Comparison of ENCODE assay signal across 8 mouse cellular contexts in the genomic region with DNA sequence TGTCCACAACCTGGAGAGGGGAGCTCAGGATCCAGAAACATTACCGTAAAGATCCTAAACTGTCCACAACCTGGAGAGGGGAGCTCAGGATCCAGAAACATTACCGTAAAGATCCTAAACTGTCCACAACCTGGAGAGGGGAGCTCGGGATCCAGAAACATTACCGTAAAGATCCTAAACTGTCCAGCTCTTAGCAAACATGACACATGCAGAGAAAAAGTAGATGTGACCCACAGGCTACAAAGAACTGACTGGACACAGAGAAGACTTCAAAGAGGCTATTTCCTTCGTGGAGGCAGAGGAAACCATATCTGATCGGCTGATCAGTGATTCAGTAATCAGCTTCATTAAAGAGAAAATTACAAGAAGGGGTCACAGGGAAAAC. TPM values are rescaled to one million over a fixed set of nuclear protein-coding genes. Genes with fewer than 3 reads are reported as not detected.
DNase-seq lines count a peak whose midpoint lies in the region; ATAC-seq and TF ChIP-seq lines count a peak whose summit lies in the region.
"Not testable (repeated sequence)": the region's sequence is repeated elsewhere in the genome, so short reads cannot be mapped to it uniquely, and the experiment has no call there.

No protein-coding gene starts in this region.

- dilution Hi-C loops in CH12.LX (cut with MboI; ENCODE audit: extremely low pct_ligation_motif_present, extremely low pct_unique_long_range_greater_than_20kb, low sequenced_read_pairs) = not testable (repeated sequence)

- H3K9me3 ChIP-seq in CH12.LX (replicated peaks; ENCODE audit: low read length); liver, embryonic 11.5 days (ENCODE audit: control insufficient read depth, low read length); liver, embryonic 13.5 days (replicated peaks); liver, embryonic 15.5 days (replicated peaks); megakaryocyte, embryonic 14.5 days; midbrain, embryonic 11.5 days (ENCODE audit: control insufficient read depth, low read length): not testable (repeated sequence)

- ATAC-seq in liver, embryonic 11.5 days (replicated peaks; ENCODE audit: low FRiP score); liver, embryonic 13.5 days (ENCODE audit: low read depth); liver, embryonic 15.5 days (ENCODE audit: insufficient read depth); midbrain, embryonic 11.5 days (ENCODE audit: low FRiP score): not testable (repeated sequence)

- H3K27me3 ChIP-seq in CH12.LX (replicated peaks); liver, embryonic 11.5 days (replicated peaks; ENCODE audit: control insufficient read depth, insufficient read depth, low read length); liver, embryonic 13.5 days; liver, embryonic 15.5 days; megakaryocyte, embryonic 14.5 days (replicated peaks); midbrain, embryonic 11.5 days (ENCODE audit: control insufficient read depth, insufficient read depth, low read length): not testable (repeated sequence)

- not testable (repeated sequence) for H3K4me3 ChIP-seq in CH12.LX (replicated peaks in 1 of 3; ENCODE audit: low read depth in 2 of 3, low read length in 2 of 3, poor library complexity in 1 of 3); liver, embryonic 11.5 days (ENCODE audit: low read depth, low read length); liver, embryonic 15.5 days (replicated peaks); midbrain, embryonic 11.5 days (ENCODE audit: low read depth, low read length)
- H3K4me3 ChIP-seq in liver, embryonic 13.5 days (replicated peaks) = peak overlapping the region; percentile 2; the same call in 1 of the 2 replicates
- H3K4me3 ChIP-seq in megakaryocyte, embryonic 14.5 days (replicated peaks) = peak overlapping the region; percentile 80

- TF ChIP-seq CTCF in CH12.LX (conservative IDR thresholded peaks at IDR 0.05 in 1 of 2, IDR thresholded peaks at IDR 0.05 in 1 of 2; ENCODE audit: low read depth in 2 of 2, low read length in 2 of 2) = not testable (repeated sequence)

- DNase-seq in 3134 (ENCODE audit: extremely low read depth, insufficient read length, low spot score) = peak; percentile 31
- not testable (repeated sequence) for DNase-seq in CH12.LX (ENCODE audit: extremely low read depth); liver, embryonic 13.5 days
- peak; percentile 25 for DNase-seq in R1 (ENCODE audit: low read depth, low spot score)
- peak; percentile 25 for DNase-seq in liver, embryonic 11.5 days (ENCODE audit: low spot score)
- peak; percentile 62 for DNase-seq in midbrain, embryonic 11.5 days (ENCODE audit: low spot score, missing footprints)

- H3K4me2 ChIP-seq in CH12.LX (ENCODE audit: insufficient read depth, low read depth, poor library complexity, severe bottlenecking); midbrain, embryonic 11.5 days: not testable (repeated sequence)
- peak overlapping the region; percentile 48 for H3K4me2 ChIP-seq in liver, embryonic 11.5 days
- H3K4me2 ChIP-seq in liver, embryonic 13.5 days = peak overlapping the region; percentile 28
- peak overlapping the region; percentile 0; the same call in 1 of the 2 replicates for H3K4me2 ChIP-seq in liver, embryonic 15.5 days

- H3K4me1 ChIP-seq in CH12.LX (ENCODE audit: control insufficient read depth in 1 of 2, insufficient read depth in 2 of 2); midbrain, embryonic 11.5 days (ENCODE audit: control insufficient read depth, insufficient read depth, low read length): not testable (repeated sequence)
- H3K4me1 ChIP-seq in liver, embryonic 11.5 days (replicated peaks; ENCODE audit: control insufficient read depth, insufficient read depth, low read length) = peaks cover 15% of the 10 kb centered on the region
- peaks cover 52% of the 10 kb centered on the region for H3K4me1 ChIP-seq in liver, embryonic 13.5 days (replicated peaks)
- H3K4me1 ChIP-seq in liver, embryonic 15.5 days (replicated peaks) = peaks cover 26% of the 10 kb centered on the region
- H3K4me1 ChIP-seq in megakaryocyte, embryonic 14.5 days = peaks cover 96% of the 10 kb centered on the region

- not testable (repeated sequence) for H3K27ac ChIP-seq in CH12.LX (ENCODE audit: insufficient read depth, low read depth); liver, embryonic 11.5 days (ENCODE audit: low read depth, low read length); liver, embryonic 13.5 days; liver, embryonic 15.5 days (replicated peaks); midbrain, embryonic 11.5 days (ENCODE audit: low read depth, low read length)

- TF ChIP-seq POLR2A in CH12.LX (IDR thresholded peaks at IDR 0.05; ENCODE audit: low read depth, low read length) = not testable (repeated sequence)

- 23% methylated on average over 5 of the region's 6 CpGs for WGBS in liver, embryonic 11.5 days
- WGBS in liver, embryonic 13.5 days (ENCODE audit: insufficient replicate concordance) = 15% methylated on average over 6 of the region's 6 CpGs
- whole genome bisulfite sequencing in liver, embryonic 15.5 days (ENCODE audit: insufficient replicate concordance) = 20% methylated on average over 5 of the region's 6 CpGs
- whole genome bisulfite sequencing in midbrain, embryonic 11.5 days = 44% methylated on average over 5 of the region's 6 CpGs

- not testable (repeated sequence) for H3K9ac ChIP-seq in CH12.LX (ENCODE audit: insufficient read depth, low read depth); liver, embryonic 11.5 days (ENCODE audit: low read depth, low read length); liver, embryonic 15.5 days; midbrain, embryonic 11.5 days (ENCODE audit: low read length)
- 0 out of 2 replicates have a peak overlapping the region, but pooled peaks have one; percentile 26 for H3K9ac ChIP-seq in liver, embryonic 13.5 days

- TF ChIP-seq RAD21 in CH12.LX (IDR thresholded peaks at IDR 0.05; ENCODE audit: low read depth, low read length) = not testable (repeated sequence)

- not testable (repeated sequence) for H3K36me3 ChIP-seq in CH12.LX (replicated peaks in 1 of 2; ENCODE audit: control insufficient read depth in 1 of 2, insufficient read depth in 1 of 2, low read length in 1 of 2); liver, embryonic 11.5 days (ENCODE audit: control insufficient read depth, insufficient read depth, low read length); midbrain, embryonic 11.5 days (ENCODE audit: control insufficient read depth, insufficient read depth, low read length)
- H3K36me3 ChIP-seq in liver, embryonic 13.5 days = peaks cover 19% of the 10 kb centered on the region
- H3K36me3 ChIP-seq in liver, embryonic 15.5 days (replicated peaks) = peaks cover 29% of the 10 kb centered on the region; the same call in 1 of the 2 replicates
- peaks cover 87% of the 10 kb centered on the region for H3K36me3 ChIP-seq in megakaryocyte, embryonic 14.5 days (replicated peaks; ENCODE audit: low read length)

- in situ Hi-C loops in CH12.LX (cut with MboI; ENCODE audit: low pct_ligation_motif_present, low pct_unique_long_range_greater_than_20kb, low sequenced_read_pairs) = not testable (repeated sequence)

- not testable (repeated sequence) for H3K79me2 ChIP-seq in CH12.LX (replicated peaks; ENCODE audit: control insufficient read depth, extremely low read depth, insufficient read depth, poor library complexity, severe bottlenecking)

- TF ChIP-seq EP300 in CH12.LX (IDR thresholded peaks at IDR 0.05; ENCODE audit: low read length) = not testable (repeated sequence)

TF ChIP-seq in CH12.LX, 34 proteins besides CTCF, POLR2A, EP300 and RAD21:
- TF ChIP-seq MXI1 (IDR thresholded peaks at IDR 0.05; ENCODE audit: low read depth, low read length) = peak; percentile 61; the same call in 1 of the 2 replicates

RNA-seq across cellular contexts. Expression of gene Prkar2b, which starts 51.1 kb away (rescaled TPM):
- total RNA-seq in CH12.LX (2012; rRNA removed) (2.4 and 2.5 TPM in 2 replicates), CH12.LX (2014; rRNA removed) (6.1 and 6.3 TPM in 2 replicates)
- 2.9 and 4.9 TPM in 2 replicates for polyA plus RNA-seq in CH12.LX (2012; ENCODE audit: insufficient read length, low read depth)
- 103 and 123 TPM in 2 replicates for polyA plus RNA-seq in liver, embryonic 11.5 days (2014; fragmentation: Nextera tagmentation; extraction: Ambion mirVana)
- 79.3 and 94.6 TPM in 2 replicates for polyA plus RNA-seq in liver, embryonic 13.5 days (2015; fragmentation: Nextera tagmentation; extraction: Ambion mirVana)
- 66.8 and 70.4 TPM in 2 replicates for polyA plus RNA-seq in liver, embryonic 15.5 days (2015; fragmentation: Nextera tagmentation; extraction: Ambion mirVana)
- polyA plus RNA-seq in megakaryocyte, embryonic 14.5 days (2012; ENCODE audit: insufficient read depth, low replicate concordance) = 110 and 158 TPM in 2 replicates
- 73.7 and 83.0 TPM in 2 replicates for polyA plus RNA-seq in midbrain, embryonic 11.5 days (2014; fragmentation: Nextera tagmentation; extraction: Ambion mirVana)

RNA-seq across cellular contexts. Expression of gene Hbp1, which starts 59.6 kb away (rescaled TPM):
- total RNA-seq in CH12.LX (2012; rRNA removed) (11.2 and 17.0 TPM in 2 replicates), CH12.LX (2014; rRNA removed) (24.4 and 32.7 TPM in 2 replicates)
- polyA plus RNA-seq in CH12.LX (2012; ENCODE audit: insufficient read length, low read depth) = 13.9 and 16.0 TPM in 2 replicates
- 51.3 and 57.5 TPM in 2 replicates for polyA plus RNA-seq in liver, embryonic 11.5 days (2014; fragmentation: Nextera tagmentation; extraction: Ambion mirVana)
- polyA plus RNA-seq in liver, embryonic 13.5 days (2015; fragmentation: Nextera tagmentation; extraction: Ambion mirVana) = 33.3 and 38.7 TPM in 2 replicates
- polyA plus RNA-seq in liver, embryonic 15.5 days (2015; fragmentation: Nextera tagmentation; extraction: Ambion mirVana) = 44.7 and 46.7 TPM in 2 replicates
- 0.52 and 2.0 TPM in 2 replicates for polyA plus RNA-seq in megakaryocyte, embryonic 14.5 days (2012; ENCODE audit: insufficient read depth, low replicate concordance)
- 88.8 and 96.0 TPM in 2 replicates for polyA plus RNA-seq in midbrain, embryonic 11.5 days (2014; fragmentation: Nextera tagmentation; extraction: Ambion mirVana)

Comparison
In these comparisons a context has a peak if more than half of its experiments do, and no peak if none do; other contexts are left out.
1. RNA of gene Prkar2b, which starts 51.1 kb away (polyA plus RNA-seq): 110 to 158 TPM in megakaryocyte, embryonic 14.5 days, 103 to 123 TPM in liver, embryonic 11.5 days, 79.3 to 94.6 TPM in liver, embryonic 13.5 days, 73.7 to 83.0 TPM in midbrain, embryonic 11.5 days and 66.8 to 70.4 TPM in liver, embryonic 15.5 days; 2.9 to 4.9 TPM in CH12.LX; every median in the first group is over 10 times any median in the second.